Mouse (Mus musculus) kidney, embryonic 14.5 days (tissue): ENCODE data around the gene Polr3c. TPM values are rescaled to one million over a fixed set of nuclear protein-coding genes. Genes with fewer than 3 reads are reported as not detected.
"Not testable (repeated sequence)": the region's sequence is repeated elsewhere in the genome, so short reads cannot be mapped to it uniquely, and the experiment has no call there.

ENCODE experiments used
- ATAC-seq: fragments of 200-750 bp; cut with Nextera tagmentation; 2 replicates; pipeline ENCODE4 v1.8.0; 2017; ENCODE audit warnings: moderate number of reproducible peaks, mild to moderate bottlenecking, moderate TSS enrichment, moderate library complexity; ENCODE audit not compliant: low FRiP score, low TSS enrichment
- H3K27ac ChIP-seq: fragments of 300-500 bp; sonication (generic); 2 replicates; pipeline ENCODE4 v1.5.1; 2014; ENCODE audit warnings: low read depth, mild to moderate bottlenecking, low read length, moderate library complexity, mixed read lengths
- H3K27me3 ChIP-seq: fragments of 300-500 bp; sonication (generic); 2 replicates; pipeline ENCODE4 v1.6.1; 2014; ENCODE audit warnings: mild to moderate bottlenecking, low read length; ENCODE audit not compliant: control insufficient read depth, insufficient read depth
- H3K36me3 ChIP-seq: fragments of 300-500 bp; sonication (generic); 2 replicates; pipeline ENCODE4 v1.6.1; 2014; ENCODE audit warnings: low read length, mixed read lengths; ENCODE audit not compliant: control insufficient read depth, insufficient read depth
- H3K4me1 ChIP-seq: fragments of 300-500 bp; sonication (generic); 2 replicates; pipeline ENCODE4 v1.6.1; 2014; ENCODE audit warnings: low read length, mixed read lengths; ENCODE audit not compliant: control insufficient read depth, insufficient read depth
- H3K4me2 ChIP-seq: fragments of 300-500 bp; sonication (generic); replicated peaks from 2 replicates; pipeline ENCODE4 v1.6.1; 2014; ENCODE audit warnings: low read depth, mild to moderate bottlenecking, low read length
- H3K4me3 ChIP-seq: fragments of 300-500 bp; sonication (generic); 2 replicates; pipeline ENCODE4 v1.5.1; 2014; ENCODE audit warnings: mild to moderate bottlenecking, low read length
- H3K9ac ChIP-seq: fragments of 300-500 bp; sonication (generic); 2 replicates; pipeline ENCODE4 v1.6.1; 2014; ENCODE audit warnings: low read depth, mild to moderate bottlenecking, low read length, moderate library complexity
- H3K9me3 ChIP-seq: fragments of 300-500 bp; sonication (generic); 2 replicates; pipeline ENCODE4 v1.6.1; 2016; ENCODE audit warnings: low read length; ENCODE audit not compliant: control insufficient read depth
- WGBS: fragments of 180-500 bp; shearing (Covaris S2); extraction: QIAGEN DNeasy Blood & Tissue Kit; methylation state at CpG from one replicate; pipeline ENCODE4 v1.1.7; 2014; 5-methylcytosine and 5-hydroxymethylcytosine counted together
- polyA plus RNA-seq: library from polyadenylated mRNA; unstranded; fragments of >200 nt; fragmentation: Nextera tagmentation; extraction: Ambion mirVana; gene quantifications from 2 replicates; pipeline ENCODE4 v1.2.1, GENCODE M21; 2014

Gene Polr3c
- polyA plus RNA-seq, 1 experiment from 2014 or later = 38.5 TPM

DNA sequence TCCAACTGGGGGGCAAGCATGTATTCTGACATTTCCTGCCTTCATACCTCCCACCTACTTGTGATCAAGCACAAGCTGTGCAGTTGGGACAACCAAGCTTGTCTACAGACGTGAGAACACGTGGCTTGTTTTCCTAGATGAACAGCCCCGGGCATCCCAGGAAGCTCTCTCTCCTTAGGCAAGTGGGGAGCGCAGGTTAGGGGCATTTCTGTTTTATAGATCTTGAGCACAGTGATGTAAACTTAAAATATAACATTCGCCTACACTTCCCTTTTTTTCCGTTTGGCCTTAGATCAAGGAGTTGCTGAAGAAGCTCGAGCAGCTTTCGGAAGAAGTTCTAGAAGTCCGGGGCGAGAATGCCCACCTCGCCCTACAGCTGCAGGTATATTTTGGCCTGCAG is 38.6 kb downstream of the Polr3c start:
- Histone ChIP-seq H3K9me3 (no peaks in the 10 kb centered on the region), H3K4me2 (no peak overlapping the region)
- no peak for ATAC-seq

DNA sequence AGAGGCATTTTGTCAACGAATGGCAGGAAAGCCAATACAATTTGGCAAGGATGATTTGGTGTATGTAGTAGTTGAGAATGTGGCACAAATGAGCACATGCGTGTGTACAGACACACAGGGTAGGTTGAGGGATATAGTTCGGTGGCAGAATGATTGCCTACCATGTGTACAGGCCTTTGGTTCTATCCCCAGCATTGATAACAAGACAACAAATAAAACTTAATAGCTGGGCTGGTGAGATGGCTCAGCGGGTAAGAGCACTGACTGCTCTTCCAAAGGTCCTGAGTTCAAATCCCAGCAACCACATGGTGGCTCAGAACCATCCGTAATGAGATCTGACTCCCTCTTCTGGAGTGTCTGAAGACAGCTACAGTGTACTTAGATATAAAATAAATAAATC is 41.4 kb downstream of the Polr3c start:
- H3K9me3 ChIP-seq, H3K4me3 ChIP-seq, H3K9ac ChIP-seq, ATAC-seq, H3K4me1 ChIP-seq, H3K27ac ChIP-seq, H3K27me3 ChIP-seq, H3K4me2 ChIP-seq, H3K36me3 ChIP-seq: not testable (repeated sequence)
- 92% methylated on average over 5 of the region's 5 CpGs for WGBS

More for the DNA sequence above, 38.6 kb downstream of the Polr3c start:
- no peaks in the 10 kb centered on the region for H3K36me3 ChIP-seq
- WGBS = 76% methylated on average over 11 of the region's 11 CpGs
- no peak overlapping the region for H3K4me3 ChIP-seq
- H3K4me1 ChIP-seq = peaks cover 5% of the 10 kb centered on the region; the same call in 1 of the 2 replicates
- H3K27me3 ChIP-seq = peaks cover 6% of the 10 kb centered on the region
- no peak overlapping the region for H3K27ac ChIP-seq
- no peak overlapping the region for H3K9ac ChIP-seq

DNA sequence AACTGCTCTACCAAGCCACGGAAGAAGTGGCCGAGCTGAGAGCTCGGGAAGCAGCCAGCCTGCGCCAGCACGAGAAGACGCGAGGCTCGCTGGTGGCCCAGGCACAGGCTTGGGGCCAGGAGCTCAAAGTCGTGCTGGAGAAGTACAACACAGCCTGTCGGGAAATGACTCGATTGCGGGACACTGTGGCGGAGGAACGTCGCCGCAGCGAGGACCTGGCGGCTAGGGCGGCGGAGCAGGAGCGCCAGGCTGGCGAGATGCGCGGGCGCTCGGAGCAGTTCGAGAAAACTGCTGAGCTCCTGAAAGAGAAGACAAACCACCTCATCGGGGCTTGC is 42.6 kb downstream of the Polr3c start:
- H3K9ac ChIP-seq = peak overlapping the region; percentile 42
- H3K4me1 ChIP-seq = peaks cover 5% of the 10 kb centered on the region; the same call in 1 of the 2 replicates
- H3K4me2 ChIP-seq = peak overlapping the region; percentile 44
- H3K9me3 ChIP-seq = no peaks in the 10 kb centered on the region
- H3K36me3 ChIP-seq = no peaks in the 10 kb centered on the region
- peaks cover 6% of the 10 kb centered on the region for H3K27me3 ChIP-seq
- peak overlapping the region; percentile 27 for H3K4me3 ChIP-seq
- WGBS = 29% methylated on average over 28 of the region's 28 CpGs
- H3K27ac ChIP-seq = no peak overlapping the region
- no peak for ATAC-seq

DNA sequence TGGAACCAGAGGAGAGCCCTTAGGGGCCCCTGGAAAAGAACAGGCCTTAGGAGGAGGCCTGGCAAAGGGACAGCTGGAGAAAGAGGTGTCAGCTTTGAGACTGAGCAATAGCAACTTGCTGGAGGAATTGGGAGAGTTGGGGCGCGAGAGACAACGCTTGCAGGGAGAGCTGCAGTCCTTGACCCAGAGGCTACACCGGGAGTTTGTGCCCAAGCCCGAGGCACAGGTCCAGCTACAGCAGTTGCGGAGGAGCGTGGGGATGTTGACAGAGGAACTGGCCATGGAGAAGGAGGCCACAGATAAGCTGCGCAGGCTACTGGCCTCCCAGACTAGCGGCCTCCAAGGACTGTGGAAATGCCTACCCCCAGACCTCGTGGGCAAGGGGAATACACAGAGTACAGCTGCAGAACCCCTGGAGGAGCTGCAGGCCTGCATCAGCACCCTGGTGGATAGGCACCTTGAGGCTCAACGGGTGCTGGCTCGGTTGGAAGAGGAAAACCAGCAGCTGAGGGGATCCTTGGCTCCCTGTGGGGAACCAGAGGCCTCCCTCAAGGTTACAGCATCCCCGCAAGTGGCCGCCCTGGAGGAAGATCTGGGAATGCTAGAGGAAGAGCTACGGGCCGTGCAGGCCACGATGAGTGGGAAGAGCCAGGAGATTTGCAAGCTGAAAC is 43.1 kb downstream of the Polr3c start:
- WGBS = 53% methylated on average over 17 of the region's 17 CpGs
- no peak for ATAC-seq
- Histone ChIP-seq H3K4me2 (peak overlapping the region; percentile 44), H3K9me3 (no peaks in the 10 kb centered on the region), H3K27me3 (peaks cover 6% of the 10 kb centered on the region), H3K4me3 (peak overlapping the region; percentile 27), H3K27ac (no peak overlapping the region), H3K9ac (peak overlapping the region; percentile 42), H3K36me3 (no peaks in the 10 kb centered on the region), H3K4me1 (peaks cover 5% of the 10 kb centered on the region; the same call in 1 of the 2 replicates)

DNA sequence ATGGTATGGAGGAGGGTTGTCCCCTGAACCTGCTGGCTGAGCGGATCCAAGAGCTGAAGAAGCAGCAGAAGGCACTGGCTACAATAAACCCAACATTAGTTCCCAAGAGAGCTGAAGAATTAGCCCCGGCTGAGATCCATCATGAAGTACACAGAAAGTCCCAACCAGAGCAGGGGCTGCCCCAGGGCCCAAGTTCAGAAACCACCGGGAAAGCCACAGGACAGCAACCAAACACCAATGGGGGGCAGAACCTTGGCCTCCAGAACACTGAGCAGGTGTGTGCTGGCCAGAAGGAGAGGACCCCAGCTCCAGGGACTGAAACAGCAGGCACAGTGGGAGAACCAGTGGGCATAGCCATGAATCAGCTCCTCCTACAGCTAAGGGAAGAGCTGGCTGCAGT is 43.9 kb downstream of the Polr3c start:
- Histone ChIP-seq H3K27me3 (peaks cover 6% of the 10 kb centered on the region), H3K36me3 (no peaks in the 10 kb centered on the region), H3K9ac (no peak overlapping the region), H3K4me3 (no peak overlapping the region), H3K9me3 (no peaks in the 10 kb centered on the region), H3K27ac (no peak overlapping the region), H3K4me1 (peaks cover 5% of the 10 kb centered on the region; the same call in 1 of the 2 replicates), H3K4me2 (no peak overlapping the region)
- no peak for ATAC-seq
- 92% methylated on average over 3 of the region's 3 CpGs for WGBS

DNA sequence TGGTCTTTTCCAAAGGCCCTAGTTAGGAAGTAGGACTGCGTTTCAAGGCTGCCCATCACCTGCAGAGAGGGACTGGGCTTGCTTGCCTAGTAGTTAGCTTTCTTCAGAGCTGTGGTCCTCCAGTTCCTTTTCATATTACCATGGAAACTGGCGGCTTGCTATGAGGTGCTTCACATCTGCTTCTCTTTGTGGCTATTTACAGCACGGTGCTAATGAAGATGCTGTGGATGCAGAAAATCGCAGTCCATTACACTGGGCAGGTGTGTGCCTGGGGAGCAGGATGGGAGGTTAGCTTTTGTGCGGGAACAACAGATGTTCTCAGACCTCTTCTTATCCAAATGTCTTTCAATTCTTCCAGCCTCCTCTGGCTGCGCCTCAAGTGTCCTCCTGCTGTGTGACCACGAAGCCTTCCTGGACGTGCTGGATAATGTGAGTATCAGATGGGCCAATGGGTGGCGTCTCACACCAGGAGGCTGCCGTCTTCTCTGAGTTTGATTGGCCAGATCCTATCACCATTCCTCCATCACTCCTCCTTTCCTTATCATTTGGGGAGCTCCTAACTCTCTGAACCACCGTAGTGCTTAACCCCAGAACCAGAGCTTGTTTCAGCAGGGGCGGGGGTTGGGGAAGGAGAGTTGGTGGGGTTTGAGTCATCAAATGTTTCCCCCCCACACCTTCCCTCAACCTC is 47.0 kb downstream of the Polr3c start:
- WGBS = 24% methylated on average over 12 of the region's 12 CpGs
- H3K4me3 ChIP-seq = no peak overlapping the region
- H3K27me3 ChIP-seq = peaks cover 4% of the 10 kb centered on the region

DNA sequence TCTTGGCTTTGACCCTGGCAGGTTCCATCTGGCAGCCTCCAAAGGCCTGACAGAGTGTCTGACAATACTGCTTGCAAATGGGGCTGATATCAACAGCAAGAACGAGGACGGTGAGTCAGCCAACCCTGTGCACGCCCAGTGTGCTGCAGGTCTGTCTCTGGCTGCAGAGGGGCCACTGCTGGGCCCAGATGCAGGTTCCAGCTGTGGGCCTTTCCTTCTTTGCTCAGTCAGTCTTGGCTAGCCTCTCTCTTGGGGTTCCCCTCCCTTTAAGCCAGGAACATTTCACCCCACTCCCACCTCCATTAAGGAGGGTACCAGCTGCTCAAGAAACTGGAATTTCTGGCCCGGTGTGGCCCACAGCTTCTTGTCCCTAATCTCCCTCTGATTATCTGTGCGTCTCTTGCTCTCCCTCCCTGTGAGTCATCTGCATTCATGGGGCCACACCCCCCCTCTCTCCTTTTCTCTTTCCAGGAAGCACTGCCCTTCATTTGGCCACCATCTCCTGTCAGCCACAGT is 48.2 kb downstream of the Polr3c start:
- no peak overlapping the region for H3K4me3 ChIP-seq
- peaks cover 13% of the 10 kb centered on the region for H3K4me1 ChIP-seq
- no peaks in the 10 kb centered on the region for H3K36me3 ChIP-seq
- ATAC-seq = no peak
- H3K4me2 ChIP-seq = no peak overlapping the region
- no peak overlapping the region for H3K9ac ChIP-seq
- H3K9me3 ChIP-seq = no peaks in the 10 kb centered on the region
- peaks cover under 1% of the 10 kb centered on the region for H3K27me3 ChIP-seq
- 40% methylated on average over 5 of the region's 5 CpGs for WGBS
- H3K27ac ChIP-seq = no peak overlapping the region

More for the DNA sequence above, 47.0 kb downstream of the Polr3c start:
- Histone ChIP-seq H3K4me2 (no peak overlapping the region), H3K9me3 (no peaks in the 10 kb centered on the region), H3K27ac (no peak overlapping the region), H3K9ac (no peak overlapping the region), H3K4me1 (peaks cover 10% of the 10 kb centered on the region), H3K36me3 (no peaks in the 10 kb centered on the region)
- no peak for ATAC-seq

DNA sequence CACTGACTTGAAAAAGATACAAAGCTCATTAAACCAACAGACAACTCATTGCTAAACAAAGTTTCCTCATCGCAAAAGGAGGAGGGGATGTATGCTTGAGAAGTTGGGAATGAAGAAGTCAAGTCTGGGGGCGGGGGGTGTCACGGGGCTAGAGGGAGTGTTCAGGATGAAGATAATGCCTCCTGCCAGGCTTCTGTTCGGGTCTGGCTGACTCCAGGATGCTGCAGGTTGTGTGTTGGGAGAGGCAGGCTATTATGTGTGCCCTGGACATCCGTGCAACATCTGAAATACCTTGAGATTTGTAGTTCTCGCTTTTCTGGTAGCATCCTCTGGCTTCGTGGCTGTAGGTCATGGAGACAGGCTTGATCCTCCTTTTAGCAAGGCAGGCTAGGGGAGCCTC is 49.0 kb downstream of the Polr3c start:
- H3K27me3 ChIP-seq = no peaks in the 10 kb centered on the region; the same call in 1 of the 2 replicates
- H3K9ac ChIP-seq = no peak overlapping the region
- 63% methylated on average over 7 of the region's 7 CpGs for WGBS
- H3K36me3 ChIP-seq = no peaks in the 10 kb centered on the region
- H3K27ac ChIP-seq = no peak overlapping the region
- no peak overlapping the region for H3K4me3 ChIP-seq
- no peaks in the 10 kb centered on the region for H3K9me3 ChIP-seq
- H3K4me1 ChIP-seq = peaks cover 18% of the 10 kb centered on the region
- H3K4me2 ChIP-seq = no peak overlapping the region
- no peak for ATAC-seq

DNA sequence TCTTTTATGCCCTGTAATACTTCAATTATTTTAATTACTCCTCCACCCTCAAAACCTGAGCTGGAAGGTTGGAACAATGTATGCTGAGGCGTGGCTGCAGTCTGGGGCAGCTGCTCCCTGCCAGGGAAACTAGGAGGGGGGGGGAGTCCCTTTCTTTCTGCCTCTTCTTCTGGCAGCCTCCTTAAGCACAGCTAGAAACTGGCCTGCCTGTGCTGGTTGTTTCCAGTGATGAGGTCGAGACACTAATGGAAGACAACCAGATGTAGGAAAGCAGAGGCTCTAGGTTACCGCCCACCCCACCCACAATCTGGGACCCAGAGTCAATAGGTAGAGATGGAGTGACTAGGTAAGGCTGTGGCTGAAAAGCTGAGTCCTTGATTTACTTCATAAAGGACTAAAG is 51.7 kb downstream of the Polr3c start:
- Histone ChIP-seq H3K4me3 (no peak overlapping the region), H3K4me2 (no peak overlapping the region), H3K9ac (no peak overlapping the region), H3K9me3 (no peaks in the 10 kb centered on the region), H3K27me3 (no peaks in the 10 kb centered on the region), H3K27ac (no peak overlapping the region), H3K36me3 (no peaks in the 10 kb centered on the region), H3K4me1 (peaks cover 18% of the 10 kb centered on the region)
- no peak for ATAC-seq
- 38% methylated on average over 3 of the region's 3 CpGs for WGBS
